Mouse (Mus musculus): ENCODE measurements around the gene Parvb. TPM values are rescaled to one million over a fixed set of nuclear protein-coding genes. Genes with fewer than 3 reads are reported as not detected.

The Parvb gene
- polyA plus RNA-seq, 1 experiment from 2014 or later, result 3.2 TPM

GRCm38 (mm10) chr15:84210461-84210860 is 21.4 kb upstream of the Parvb start:
- Histone ChIP-seq H3K27me3 (no peaks in the 10 kb centered on the region), H3K4me2 (no peak overlapping the region), H3K4me3 (no peak overlapping the region), H3K4me1 (peaks cover 9% of the 10 kb centered on the region), H3K36me3 (peaks cover 77% of the 10 kb centered on the region), H3K9me3 (no peaks in the 10 kb centered on the region), H3K27ac (no peak overlapping the region), H3K9ac (no peak overlapping the region)
- 90% methylated on average over 13 of the region's 13 CpGs for WGBS
- ATAC-seq (ENCODE audit: insufficient number of reproducible peaks, low FRiP score, low TSS enrichment, low read depth), result no peak

GRCm38 (mm10) chr15:84210941-84211340 is 20.9 kb upstream of the Parvb start:
- Histone ChIP-seq H3K4me3 (no peak overlapping the region), H3K27ac (no peak overlapping the region), H3K36me3 (peaks cover 72% of the 10 kb centered on the region), H3K4me1 (peaks cover 9% of the 10 kb centered on the region), H3K27me3 (no peaks in the 10 kb centered on the region), H3K4me2 (no peak overlapping the region), H3K9ac (no peak overlapping the region), H3K9me3 (no peaks in the 10 kb centered on the region)
- WGBS, result 82% methylated on average over 13 of the region's 13 CpGs
- no peak for ATAC-seq (ENCODE audit: insufficient number of reproducible peaks, low FRiP score, low TSS enrichment, low read depth)

- no peak overlapping the region for H3K4me3 ChIP-seq
- ATAC-seq (ENCODE audit: insufficient number of reproducible peaks, low FRiP score, low TSS enrichment, low read depth), result no peak
- H3K27me3 ChIP-seq, result no peaks in the 10 kb centered on the region
- no peak overlapping the region for H3K4me2 ChIP-seq
- no peak overlapping the region for H3K9ac ChIP-seq
- WGBS, result 72% methylated on average over 4 of the region's 4 CpGs
- H3K4me1 ChIP-seq, result peaks cover 15% of the 10 kb centered on the region
- H3K9me3 ChIP-seq, result no peaks in the 10 kb centered on the region
- peaks cover 66% of the 10 kb centered on the region for H3K36me3 ChIP-seq
- no peak overlapping the region for H3K27ac ChIP-seq
Observed at GRCm38 (mm10) chr15:84211564-84211963, 20.3 kb upstream of the Parvb start.

GRCm38 (mm10) chr15:84212031-84212755 is 19.6 kb upstream of the Parvb start:
- peak; percentile 40; the same call in 1 of the 2 replicates for ATAC-seq (ENCODE audit: insufficient number of reproducible peaks, low FRiP score, low TSS enrichment, low read depth)
- Histone ChIP-seq H3K9me3 (no peaks in the 10 kb centered on the region), H3K4me2 (no peak overlapping the region), H3K27me3 (no peaks in the 10 kb centered on the region), H3K4me1 (peaks cover 19% of the 10 kb centered on the region), H3K27ac (no peak overlapping the region), H3K4me3 (no peak overlapping the region), H3K36me3 (peaks cover 60% of the 10 kb centered on the region), H3K9ac (no peak overlapping the region)
- WGBS, result 34% methylated on average over 6 of the region's 6 CpGs

- no peak overlapping the region for H3K27ac ChIP-seq
- 67% methylated on average over 2 of the region's 2 CpGs for WGBS
- no peaks in the 10 kb centered on the region for H3K9me3 ChIP-seq
- H3K4me1 ChIP-seq, result peaks cover 19% of the 10 kb centered on the region
- no peak overlapping the region for H3K4me2 ChIP-seq
- no peak overlapping the region for H3K9ac ChIP-seq
- H3K27me3 ChIP-seq, result no peaks in the 10 kb centered on the region
- ATAC-seq (ENCODE audit: insufficient number of reproducible peaks, low FRiP score, low TSS enrichment, low read depth), result no peak
- H3K36me3 ChIP-seq, result peaks cover 55% of the 10 kb centered on the region
- no peak overlapping the region for H3K4me3 ChIP-seq
Observed at GRCm38 (mm10) chr15:84212756-84213105, 19.1 kb upstream of the Parvb start.

- ATAC-seq (ENCODE audit: insufficient number of reproducible peaks, low FRiP score, low TSS enrichment, low read depth), result no peak
- peaks cover 52% of the 10 kb centered on the region for H3K36me3 ChIP-seq
- H3K27me3 ChIP-seq, result 0 out of 2 replicates have a peak, but pooled peaks cover 5% of the 10 kb centered on the region
- H3K9me3 ChIP-seq, result no peaks in the 10 kb centered on the region
- no peak overlapping the region for H3K9ac ChIP-seq
- H3K27ac ChIP-seq, result no peak overlapping the region
- H3K4me3 ChIP-seq, result no peak overlapping the region
- H3K4me1 ChIP-seq, result peaks cover 24% of the 10 kb centered on the region
- no peak overlapping the region for H3K4me2 ChIP-seq
- 81% methylated on average over 6 of the region's 6 CpGs for WGBS
Observed at GRCm38 (mm10) chr15:84213162-84213739, 18.6 kb upstream of the Parvb start.

- Histone ChIP-seq H3K36me3 (peaks cover 42% of the 10 kb centered on the region), H3K9me3 (no peaks in the 10 kb centered on the region), H3K4me2 (no peak overlapping the region), H3K27ac (no peak overlapping the region), H3K27me3 (0 out of 2 replicates have a peak, but pooled peaks cover 5% of the 10 kb centered on the region), H3K4me1 (peaks cover 37% of the 10 kb centered on the region), H3K4me3 (no peak overlapping the region), H3K9ac (no peak overlapping the region)
- WGBS, result 78% methylated on average over 7 of the region's 7 CpGs
- ATAC-seq (ENCODE audit: insufficient number of reproducible peaks, low FRiP score, low TSS enrichment, low read depth), result no peak
Observed at GRCm38 (mm10) chr15:84214476-84214875, 17.4 kb upstream of the Parvb start.

GRCm38 (mm10) chr15:84215273-84215672 is 16.6 kb upstream of the Parvb start:
- no peak overlapping the region for H3K9ac ChIP-seq
- peaks cover 37% of the 10 kb centered on the region for H3K4me1 ChIP-seq
- 82% methylated on average over 2 of the region's 2 CpGs for WGBS
- no peak overlapping the region for H3K4me3 ChIP-seq
- H3K4me2 ChIP-seq, result no peak overlapping the region
- no peak overlapping the region for H3K27ac ChIP-seq
- no peak for ATAC-seq (ENCODE audit: insufficient number of reproducible peaks, low FRiP score, low TSS enrichment, low read depth)
- H3K9me3 ChIP-seq, result no peaks in the 10 kb centered on the region
- H3K27me3 ChIP-seq, result 0 out of 2 replicates have a peak, but pooled peaks cover 5% of the 10 kb centered on the region
- peaks cover 34% of the 10 kb centered on the region for H3K36me3 ChIP-seq

- H3K4me1 ChIP-seq, result peaks cover 37% of the 10 kb centered on the region
- no peak for ATAC-seq (ENCODE audit: insufficient number of reproducible peaks, low FRiP score, low TSS enrichment, low read depth)
- H3K27me3 ChIP-seq, result 0 out of 2 replicates have a peak, but pooled peaks cover 5% of the 10 kb centered on the region
- no peak overlapping the region for H3K27ac ChIP-seq
- no peak overlapping the region for H3K9ac ChIP-seq
- no peak overlapping the region for H3K4me3 ChIP-seq
- no peak overlapping the region for H3K4me2 ChIP-seq
- peaks cover 26% of the 10 kb centered on the region for H3K36me3 ChIP-seq
- no peaks in the 10 kb centered on the region for H3K9me3 ChIP-seq
Observed at GRCm38 (mm10) chr15:84216026-84216425, 15.8 kb upstream of the Parvb start.

GRCm38 (mm10) chr15:84216461-84217084 is 15.3 kb upstream of the Parvb start:
- 0 out of 2 replicates have a peak, but pooled peaks cover 5% of the 10 kb centered on the region for H3K27me3 ChIP-seq
- no peak for ATAC-seq (ENCODE audit: insufficient number of reproducible peaks, low FRiP score, low TSS enrichment, low read depth)
- H3K9me3 ChIP-seq, result no peaks in the 10 kb centered on the region
- no peak overlapping the region for H3K27ac ChIP-seq
- no peak overlapping the region for H3K9ac ChIP-seq
- H3K4me3 ChIP-seq, result no peak overlapping the region
- no peak overlapping the region for H3K4me2 ChIP-seq
- peaks cover 21% of the 10 kb centered on the region for H3K36me3 ChIP-seq
- WGBS, result 20% methylated on average over 7 of the region's 7 CpGs
- peaks cover 37% of the 10 kb centered on the region for H3K4me1 ChIP-seq

GRCm38 (mm10) chr15:84217969-84218782 is 13.7 kb upstream of the Parvb start:
- H3K9me3 ChIP-seq, result no peaks in the 10 kb centered on the region
- 15% methylated on average over 23 of the region's 23 CpGs for WGBS
- peaks cover 27% of the 10 kb centered on the region for H3K4me1 ChIP-seq
- no peak overlapping the region for H3K9ac ChIP-seq
- H3K27me3 ChIP-seq, result 0 out of 2 replicates have a peak, but pooled peaks cover 5% of the 10 kb centered on the region
- peaks cover 19% of the 10 kb centered on the region for H3K36me3 ChIP-seq
- no peak overlapping the region for H3K4me3 ChIP-seq
- no peak for ATAC-seq (ENCODE audit: insufficient number of reproducible peaks, low FRiP score, low TSS enrichment, low read depth)
- H3K27ac ChIP-seq, result peak overlapping the region; percentile 43
- H3K4me2 ChIP-seq, result no peak overlapping the region
